In genomic region chr1:62780068-62780761, GRCm38 (mm10) we compare ENCODE assay signal across 11 mouse cellular contexts.
DNase-seq lines count a peak whose midpoint lies in the region; ATAC-seq lines count a peak whose summit lies in the region.
"Had no signal": no experiment of that assay in that cellular context is flagged by ENCODE, and none has a peak within 500 bp of the region (broad histone marks: within the 10 kb centered on the region; RNA-seq: fewer than 3 reads in every experiment).

No protein-coding gene starts in this region.

- WGBS in heart, embryonic 14.5 days: 27% methylated on average over 15 of the region's 15 CpGs
- WGBS in hindbrain, embryonic 13.5 days: 30% methylated on average over 15 of the region's 15 CpGs
- 24% methylated on average over 15 of the region's 15 CpGs for WGBS in neural tube, embryonic 11.5 days

- H3K9me3 ChIP-seq in heart, embryonic 14.5 days (ENCODE audit: control insufficient read depth, low read length): no peaks in the 10 kb centered on the region
- H3K9me3 ChIP-seq in hindbrain, embryonic 13.5 days: no peaks in the 10 kb centered on the region
- H3K9me3 ChIP-seq in neural tube, embryonic 11.5 days (ENCODE audit: control insufficient read depth, low read length): no peaks in the 10 kb centered on the region
- H3K9me3 ChIP-seq: stomach, embryonic 15.5 days had no signal

- peak overlapping the region; percentile 10 to 45; a peak in 2 of 4 replicates for H3K27ac ChIP-seq in heart, embryonic 14.5 days (replicated peaks in 1 of 2; ENCODE audit: control insufficient read depth in 1 of 2, insufficient read depth in 1 of 2, low read depth in 2 of 2, low read length in 2 of 2)
- peak overlapping the region; percentile 73 for H3K27ac ChIP-seq in hindbrain, embryonic 13.5 days
- peak overlapping the region; percentile 41; the same call in 1 of the 2 replicates for H3K27ac ChIP-seq in neural tube, embryonic 11.5 days (ENCODE audit: low read depth, low read length)
- H3K27ac ChIP-seq: heart, adult 2 months; stomach, embryonic 15.5 days had no signal

- ATAC-seq in heart, embryonic 14.5 days (ENCODE audit: insufficient number of reproducible peaks, insufficient read depth, low FRiP score, low read depth): no peak
- no peak for ATAC-seq in hindbrain, embryonic 13.5 days (ENCODE audit: low FRiP score)
- peak; percentile 60; the same call in 1 of the 2 replicates for ATAC-seq in neural tube, embryonic 11.5 days (ENCODE audit: insufficient read depth, low FRiP score, low TSS enrichment)

- DNase-seq in heart, adult 11 months: no peak
- DNase-seq in embryo, embryonic 11 days: peak; percentile 76
- peak; percentile 55 for DNase-seq in neural tube, embryonic 11.5 days (ENCODE audit: low spot score)
- no peak for DNase-seq in left cerebral cortex, postnatal 36 days (ENCODE audit: low spot score in 2 of 2)
- DNase-seq in gastrocnemius, postnatal 14 days: no peak
- no peak for DNase-seq in spleen, postnatal 10 days (ENCODE audit: low spot score in 2 of 2)

- H3K36me3 ChIP-seq in heart, embryonic 14.5 days (ENCODE audit: control insufficient read depth, insufficient read depth, low read length): no peaks in the 10 kb centered on the region
- H3K36me3 ChIP-seq in hindbrain, embryonic 13.5 days: peaks cover 32% of the 10 kb centered on the region
- H3K36me3 ChIP-seq in neural tube, embryonic 11.5 days (ENCODE audit: control insufficient read depth, insufficient read depth, low read length): no peaks in the 10 kb centered on the region; the same call in 1 of the 2 replicates
- H3K36me3 ChIP-seq: stomach, embryonic 15.5 days had no signal

- intact Hi-C loops in left cerebral cortex, postnatal 36 days (cut with DNase I): no loop called here
- intact Hi-C loops in gastrocnemius, postnatal 14 days (cut with DNase I; ENCODE audit: low total_unique reads): loop anchor here (10.0 kb wide), 1 partner anchor 185 kb away; no protein-coding TSS in a partner anchor

- peak overlapping the region; percentile 44; the same call in 1 of the 2 replicates for H3K9ac ChIP-seq in heart, embryonic 14.5 days (ENCODE audit: low read length)
- H3K9ac ChIP-seq in hindbrain, embryonic 13.5 days: peak overlapping the region; percentile 43; the same call in 1 of the 2 replicates
- no peak overlapping the region for H3K9ac ChIP-seq in neural tube, embryonic 11.5 days (ENCODE audit: low read length)
- H3K9ac ChIP-seq: stomach, embryonic 15.5 days had no signal

- no peak overlapping the region for H3K4me3 ChIP-seq in heart, embryonic 14.5 days (ENCODE audit: control insufficient read depth in 1 of 2, insufficient read depth in 1 of 2, low read depth in 1 of 2, low read length in 2 of 2)
- H3K4me3 ChIP-seq in hindbrain, embryonic 13.5 days: no peak overlapping the region
- H3K4me3 ChIP-seq in neural tube, embryonic 11.5 days (ENCODE audit: low read depth, low read length): no peak overlapping the region
- H3K4me3 ChIP-seq: heart, adult 2 months; stomach, embryonic 15.5 days had no signal

- H3K27me3 ChIP-seq in heart, embryonic 14.5 days (ENCODE audit: control insufficient read depth, insufficient read depth, low read length): no peaks in the 10 kb centered on the region
- no peaks in the 10 kb centered on the region for H3K27me3 ChIP-seq in hindbrain, embryonic 13.5 days
- no peaks in the 10 kb centered on the region for H3K27me3 ChIP-seq in neural tube, embryonic 11.5 days (ENCODE audit: control insufficient read depth, insufficient read depth, low read length)
- H3K27me3 ChIP-seq: CH12.LX; stomach, embryonic 15.5 days had no signal

- H3K4me2 ChIP-seq in heart, embryonic 14.5 days (ENCODE audit: low read length): peak overlapping the region; percentile 1; the same call in 1 of the 2 replicates
- H3K4me2 ChIP-seq in hindbrain, embryonic 13.5 days: no peak overlapping the region
- no peak overlapping the region for H3K4me2 ChIP-seq in neural tube, embryonic 11.5 days (ENCODE audit: low read depth)
- H3K4me2 ChIP-seq: stomach, embryonic 15.5 days had no signal

- peaks cover 37 to 47% of the 10 kb centered on the region in 2 experiments for H3K4me1 ChIP-seq in heart, embryonic 14.5 days (ENCODE audit: control insufficient read depth in 2 of 2, insufficient read depth in 2 of 2, low read length in 2 of 2)
- peaks cover 51% of the 10 kb centered on the region for H3K4me1 ChIP-seq in hindbrain, embryonic 13.5 days (replicated peaks)
- H3K4me1 ChIP-seq in neural tube, embryonic 11.5 days (ENCODE audit: control insufficient read depth, insufficient read depth, low read length): peaks cover 23% of the 10 kb centered on the region

Comparison
In these comparisons a context has a peak if more than half of its experiments do, and no peak if none do; other contexts are left out.
1. DNase-seq: peak in embryo, embryonic 11 days (single experiment) and neural tube, embryonic 11.5 days (single experiment); none in heart, adult 11 months (single experiment), left cerebral cortex, postnatal 36 days (0 of 2), gastrocnemius, postnatal 14 days (single experiment) and spleen, postnatal 10 days (0 of 2).
2. Peak in every context shown above with its lines, with median percentiles within 50 percentile points of each other: H3K27ac ChIP-seq.